Mouse (Mus musculus) olfactory bulb, adult 2 months (tissue): ENCODE results near the gene Pdzd7.

Experiments
- CTCF ChIP-seq: fragments of 200-500 bp; IDR thresholded peaks from 2 replicates; pipeline ENCODE4 v1.5.1; 2012; ENCODE audit warnings: low read depth, mild to moderate bottlenecking, low read length, moderate library complexity; ENCODE audit not compliant: insufficient read depth
- POLR2A ChIP-seq: fragments of 200-500 bp; IDR thresholded peaks from 2 replicates; pipeline ENCODE4 v1.6.1; 2012; ENCODE audit warnings: mild to moderate bottlenecking, low read depth, low read length, moderate library complexity; ENCODE audit not compliant: insufficient read depth

- TF ChIP-seq CTCF (peak; percentile 76; the same call in 1 of the 2 replicates), POLR2A (peak; percentile 60)
Observed at GRCm38 (mm10) chr19:45047417-45047934, 2.0 kb upstream of the Pdzd7 start, which contains the start of gene Sfxn3.
